Mouse (Mus musculus): Measurements from ENCODE around the gene Dpf3. TPM values are rescaled to one million over a fixed set of nuclear protein-coding genes. Genes with fewer than 3 reads are reported as not detected.

Gene Dpf3
- total RNA-seq, 2 experiments from 2014 or later: 21.2 to 28.7 TPM

- no peak for DNase-seq (ENCODE audit: extremely low spot score in 1 of 2, low spot score in 1 of 2)
Measured at GRCm38 (mm10) chr12:83497959-83498358, 10.4 kb upstream of the Dpf3 start.

- DNase-seq (ENCODE audit: extremely low spot score in 1 of 2, low spot score in 1 of 2): no peak
Measured at GRCm38 (mm10) chr12:83496736-83497135, 9.2 kb upstream of the Dpf3 start.

GRCm38 (mm10) chr12:83496336-83496735 is 8.8 kb upstream of the Dpf3 start:
- DNase-seq (ENCODE audit: extremely low spot score in 1 of 2, low spot score in 1 of 2): no peak

- no peak for DNase-seq (ENCODE audit: extremely low spot score in 1 of 2, low spot score in 1 of 2)
Measured at GRCm38 (mm10) chr12:83495961-83496282, 8.4 kb upstream of the Dpf3 start.

- DNase-seq (ENCODE audit: extremely low spot score in 1 of 2, low spot score in 1 of 2): no peak
Measured at GRCm38 (mm10) chr12:83495248-83495960, 7.9 kb upstream of the Dpf3 start.

- no peak for DNase-seq (ENCODE audit: extremely low spot score in 1 of 2, low spot score in 1 of 2)
Measured at GRCm38 (mm10) chr12:83494196-83494595, 6.7 kb upstream of the Dpf3 start.

- DNase-seq (ENCODE audit: extremely low spot score in 1 of 2, low spot score in 1 of 2): no peak
Measured at GRCm38 (mm10) chr12:83492808-83493207, 5.3 kb upstream of the Dpf3 start.

- no peak for DNase-seq (ENCODE audit: extremely low spot score in 1 of 2, low spot score in 1 of 2)
Measured at GRCm38 (mm10) chr12:83491609-83492008, 4.1 kb upstream of the Dpf3 start.

- DNase-seq (ENCODE audit: extremely low spot score in 1 of 2, low spot score in 1 of 2): no peak
Measured at GRCm38 (mm10) chr12:83489748-83490147, 2.2 kb upstream of the Dpf3 start.

GRCm38 (mm10) chr12:83488211-83488941 is 860 bp upstream of the Dpf3 start:
- peak in 1 of 2 experiments; percentile 16 for DNase-seq (ENCODE audit: extremely low spot score in 1 of 2, low spot score in 1 of 2)

GRCm38 (mm10) chr12:83486671-83487461 is 650 bp downstream of the Dpf3 start:
- DNase-seq (ENCODE audit: extremely low spot score in 1 of 2, low spot score in 1 of 2): peak; percentile 27 to 42

- DNase-seq (ENCODE audit: extremely low spot score in 1 of 2, low spot score in 1 of 2): peak; percentile 43 to 51
Measured at GRCm38 (mm10) chr12:83485911-83486670, 1.4 kb downstream of the Dpf3 start.

- no peak for DNase-seq (ENCODE audit: extremely low spot score in 1 of 2, low spot score in 1 of 2)
Measured at GRCm38 (mm10) chr12:83484855-83485745, 2.4 kb downstream of the Dpf3 start.

- no peak for DNase-seq (ENCODE audit: extremely low spot score in 1 of 2, low spot score in 1 of 2)
Measured at GRCm38 (mm10) chr12:83483653-83484052, 3.9 kb downstream of the Dpf3 start.

GRCm38 (mm10) chr12:83481439-83481838 is 6.1 kb downstream of the Dpf3 start:
- DNase-seq (ENCODE audit: extremely low spot score in 1 of 2, low spot score in 1 of 2): no peak

- DNase-seq (ENCODE audit: extremely low spot score in 1 of 2, low spot score in 1 of 2): no peak
Measured at GRCm38 (mm10) chr12:83479818-83480401, 7.6 kb downstream of the Dpf3 start.

GRCm38 (mm10) chr12:83479140-83479539 is 8.4 kb downstream of the Dpf3 start:
- no peak for DNase-seq (ENCODE audit: extremely low spot score in 1 of 2, low spot score in 1 of 2)

- DNase-seq (ENCODE audit: extremely low spot score in 1 of 2, low spot score in 1 of 2): no peak
Measured at GRCm38 (mm10) chr12:83476277-83476676, 11.2 kb downstream of the Dpf3 start.

GRCm38 (mm10) chr12:83475419-83475818 is 12.1 kb downstream of the Dpf3 start:
- DNase-seq (ENCODE audit: extremely low spot score in 1 of 2, low spot score in 1 of 2): no peak

Measured in layer of hippocampus, postnatal 25 days (tissue).